Mouse (Mus musculus) liver, embryonic 12.5 days (tissue): Measurements from ENCODE around the gene Pcyt2. TPM values are rescaled to one million over a fixed set of nuclear protein-coding genes. Genes with fewer than 3 reads are reported as not detected.
A peak's percentile ranks its signal among the peaks of the same experiment; 100 is the strongest.

ENCODE experiments used
- ATAC-seq: fragments of 200-750 bp; cut with Nextera tagmentation; 2 replicates; pipeline ENCODE4 v1.8.0; 2017; ENCODE audit warnings: moderate number of reproducible peaks, mild to moderate bottlenecking, moderate library complexity
- H3K27ac ChIP-seq: fragments of 300-500 bp; sonication (generic); 2 replicates; pipeline ENCODE4 v1.5.1; 2016; ENCODE audit warnings: mild to moderate bottlenecking
- H3K27me3 ChIP-seq: fragments of 300-500 bp; sonication (generic); replicated peaks from 2 replicates; pipeline ENCODE4 v1.6.1; 2016; ENCODE audit warnings: mild to moderate bottlenecking, moderate library complexity
- H3K36me3 ChIP-seq: fragments of 300-500 bp; sonication (generic); 2 replicates; pipeline ENCODE4 v1.6.1; 2016; ENCODE audit warnings: mild to moderate bottlenecking, moderate library complexity
- H3K4me1 ChIP-seq: fragments of 300-500 bp; sonication (generic); 2 replicates; pipeline ENCODE4 v1.6.1; 2016
- H3K4me2 ChIP-seq: fragments of 300-500 bp; sonication (generic); 2 replicates; pipeline ENCODE4 v1.6.1; 2016; ENCODE audit warnings: mild to moderate bottlenecking, moderate library complexity
- H3K4me3 ChIP-seq: fragments of 300-500 bp; sonication (generic); 2 replicates; pipeline ENCODE4 v1.5.1; 2016; ENCODE audit warnings: mild to moderate bottlenecking, moderate library complexity
- H3K9ac ChIP-seq: fragments of 300-500 bp; sonication (generic); 2 replicates; pipeline ENCODE4 v1.6.1; 2016; ENCODE audit warnings: mild to moderate bottlenecking, moderate library complexity
- H3K9me3 ChIP-seq: fragments of 300-500 bp; sonication (generic); replicated peaks from 2 replicates; pipeline ENCODE4 v1.6.1; 2016; ENCODE audit warnings: mild to moderate bottlenecking, moderate library complexity
- WGBS: fragments of 180-500 bp; shearing (Covaris S2); methylation state at CpG from one replicate; pipeline ENCODE4 v1.1.7; 2016; ENCODE audit not compliant: insufficient replicate concordance; 5-methylcytosine and 5-hydroxymethylcytosine counted together
- polyA plus RNA-seq: library from polyadenylated mRNA; unstranded; fragments of >200 nt; fragmentation: Nextera tagmentation; extraction: Ambion mirVana; gene quantifications from 2 replicates; pipeline ENCODE4 v1.2.1, GENCODE M21; 2016

Pcyt2 gene
- 135 and 142 TPM in 2 replicates for polyA plus RNA-seq

- peak; percentile 93 for ATAC-seq
- Histone ChIP-seq H3K9ac (peak within 1 kb of the TSS; percentile 81), H3K36me3 (peaks cover 79% of the 10 kb centered on the region), H3K4me3 (peak within 1 kb of the TSS; percentile 72), H3K4me1 (peaks cover 40% of the 10 kb centered on the region), H3K9me3 (no peaks in the 10 kb centered on the region), H3K27me3 (no peaks in the 10 kb centered on the region), H3K27ac (peak within 1 kb of the TSS; percentile 83), H3K4me2 (peak within 1 kb of the TSS; percentile 77)
- WGBS = under 1% methylated on average over 56 of the region's 56 CpGs
Observed at GRCm38 (mm10) chr11:120617519-120618112, at the start of gene Pcyt2. TSS of gene Pcyt2 (minus strand) at chr11:120617936.

DNA sequence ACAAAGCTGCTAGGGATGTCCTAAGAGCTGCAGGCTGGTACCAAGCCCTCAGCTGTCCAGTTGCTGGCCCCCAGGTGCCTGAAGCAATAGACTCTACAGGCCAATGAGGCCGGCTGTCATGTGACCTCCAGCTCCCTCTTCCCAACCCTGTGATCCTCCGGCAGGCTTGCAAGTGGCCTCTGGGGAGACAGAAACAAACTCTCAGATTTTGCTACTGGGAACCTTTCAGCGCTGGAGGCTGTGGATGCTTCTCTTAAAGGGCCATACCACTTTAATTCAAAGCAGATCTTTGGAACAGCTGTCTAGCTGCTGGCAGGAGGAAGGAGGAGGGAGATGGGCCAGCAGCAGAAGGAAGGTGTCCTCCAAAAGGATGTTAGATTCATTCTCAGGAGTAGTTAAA is 48.9 kb upstream of the Pcyt2 start:
- no peak for ATAC-seq
- peaks cover 54% of the 10 kb centered on the region for H3K27me3 ChIP-seq

DNA sequence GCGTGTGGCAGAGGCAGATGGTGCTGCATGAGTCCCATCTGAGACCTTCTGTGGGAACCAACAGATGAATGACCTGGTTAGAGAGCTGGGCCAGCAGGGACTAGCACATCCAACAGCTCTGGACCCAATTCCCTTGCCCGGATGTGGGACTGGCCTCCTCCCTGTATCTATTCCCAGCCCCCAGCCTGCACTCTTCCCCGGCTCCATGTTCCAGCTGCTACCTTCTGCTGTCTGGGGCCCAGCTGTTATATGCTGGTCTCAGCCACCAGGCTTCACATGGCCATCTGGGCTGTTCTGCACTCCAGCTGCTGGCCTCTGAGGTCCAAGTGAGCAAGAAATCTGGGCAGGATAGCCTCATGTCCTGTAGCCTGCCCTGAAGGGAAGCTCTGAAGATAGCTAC is 47.7 kb upstream of the Pcyt2 start:
- Histone ChIP-seq H3K4me2 (no peak overlapping the region), H3K27me3 (peaks cover 66% of the 10 kb centered on the region), H3K36me3 (no peaks in the 10 kb centered on the region), H3K27ac (no peak overlapping the region), H3K9ac (no peak overlapping the region), H3K4me1 (0 out of 2 replicates have a peak, but pooled peaks cover 8% of the 10 kb centered on the region), H3K4me3 (no peak overlapping the region), H3K9me3 (no peaks in the 10 kb centered on the region)
- no peak for ATAC-seq
- 65% methylated on average over 3 of the region's 3 CpGs for WGBS

More for the DNA sequence above, 48.9 kb upstream of the Pcyt2 start:
- Histone ChIP-seq H3K4me1 (no peaks in the 10 kb centered on the region), H3K4me2 (no peak overlapping the region), H3K4me3 (no peak overlapping the region), H3K27ac (no peak overlapping the region), H3K36me3 (no peaks in the 10 kb centered on the region), H3K9ac (no peak overlapping the region), H3K9me3 (no peaks in the 10 kb centered on the region)
- 28% methylated on average over 3 of the region's 3 CpGs for WGBS

DNA sequence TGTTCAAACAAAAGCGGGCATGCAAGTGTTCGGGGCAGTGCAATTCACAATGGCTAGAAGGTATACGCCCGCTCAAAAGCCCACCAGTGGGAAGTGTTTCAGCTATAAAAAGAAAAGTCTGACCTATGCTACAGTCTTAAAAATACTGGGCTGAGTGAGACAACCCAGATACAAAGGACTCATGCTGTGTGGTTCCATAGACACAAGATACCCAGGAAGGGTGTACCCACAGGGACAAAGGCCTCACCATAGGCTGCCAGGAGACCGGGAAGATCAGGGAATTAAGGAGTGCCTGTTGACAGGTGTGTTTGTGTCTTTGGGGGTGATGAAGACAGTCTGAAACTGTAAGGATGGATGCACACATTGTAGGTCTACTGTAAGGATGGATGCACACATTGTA is 46.0 kb upstream of the Pcyt2 start:
- Histone ChIP-seq H3K4me1 (peaks cover 18% of the 10 kb centered on the region), H3K9me3 (no peaks in the 10 kb centered on the region), H3K4me2 (no peak overlapping the region), H3K27ac (no peak overlapping the region), H3K4me3 (no peak overlapping the region), H3K27me3 (peaks cover 83% of the 10 kb centered on the region), H3K36me3 (no peaks in the 10 kb centered on the region), H3K9ac (no peak overlapping the region)
- no peak for ATAC-seq
- WGBS = 82% methylated on average over 5 of the region's 5 CpGs

- WGBS = 60% methylated on average over 6 of the region's 6 CpGs
- Histone ChIP-seq H3K36me3 (no peaks in the 10 kb centered on the region), H3K4me3 (no peak overlapping the region), H3K27ac (no peak overlapping the region), H3K9me3 (no peaks in the 10 kb centered on the region), H3K4me1 (peaks cover 18% of the 10 kb centered on the region), H3K9ac (no peak overlapping the region), H3K4me2 (no peak overlapping the region), H3K27me3 (peaks cover 92% of the 10 kb centered on the region)
- ATAC-seq = no peak
Observed at GRCm38 (mm10) chr11:120662759-120663158, 45.0 kb upstream of the Pcyt2 start.

- no peak for ATAC-seq
- no peak within 1 kb of the TSS for H3K27ac ChIP-seq
- H3K9ac ChIP-seq = peak within 1 kb of the TSS; percentile 36; the same call in 1 of the 2 replicates
- H3K27me3 ChIP-seq = peaks cover 100% of the 10 kb centered on the region
- no peaks in the 10 kb centered on the region for H3K36me3 ChIP-seq
- H3K4me1 ChIP-seq = peaks cover 18% of the 10 kb centered on the region
- peak within 1 kb of the TSS; percentile 62 for H3K4me2 ChIP-seq
- H3K9me3 ChIP-seq = no peaks in the 10 kb centered on the region
- peak within 1 kb of the TSS; percentile 29 for H3K4me3 ChIP-seq
- 3% methylated on average over 35 of the region's 35 CpGs for WGBS
Observed at GRCm38 (mm10) chr11:120661076-120661460, 43.3 kb upstream of the Pcyt2 start, which contains the start of gene Notum. TSS of gene Notum (minus strand) at chr11:120661175.

GRCm38 (mm10) chr11:120660301-120661075 is 42.8 kb upstream of the Pcyt2 start:
- peak overlapping the region; percentile 36; the same call in 1 of the 2 replicates for H3K9ac ChIP-seq
- no peaks in the 10 kb centered on the region for H3K9me3 ChIP-seq
- peaks cover 100% of the 10 kb centered on the region for H3K27me3 ChIP-seq
- ATAC-seq = 0 out of 2 replicates have a peak, but pooled peaks have one; percentile 22
- H3K4me3 ChIP-seq = peak overlapping the region; percentile 29
- H3K4me1 ChIP-seq = peaks cover 18% of the 10 kb centered on the region
- peak overlapping the region; percentile 62 for H3K4me2 ChIP-seq
- H3K36me3 ChIP-seq = no peaks in the 10 kb centered on the region
- WGBS = under 1% methylated on average over 90 of the region's 95 CpGs
- no peak overlapping the region for H3K27ac ChIP-seq

DNA sequence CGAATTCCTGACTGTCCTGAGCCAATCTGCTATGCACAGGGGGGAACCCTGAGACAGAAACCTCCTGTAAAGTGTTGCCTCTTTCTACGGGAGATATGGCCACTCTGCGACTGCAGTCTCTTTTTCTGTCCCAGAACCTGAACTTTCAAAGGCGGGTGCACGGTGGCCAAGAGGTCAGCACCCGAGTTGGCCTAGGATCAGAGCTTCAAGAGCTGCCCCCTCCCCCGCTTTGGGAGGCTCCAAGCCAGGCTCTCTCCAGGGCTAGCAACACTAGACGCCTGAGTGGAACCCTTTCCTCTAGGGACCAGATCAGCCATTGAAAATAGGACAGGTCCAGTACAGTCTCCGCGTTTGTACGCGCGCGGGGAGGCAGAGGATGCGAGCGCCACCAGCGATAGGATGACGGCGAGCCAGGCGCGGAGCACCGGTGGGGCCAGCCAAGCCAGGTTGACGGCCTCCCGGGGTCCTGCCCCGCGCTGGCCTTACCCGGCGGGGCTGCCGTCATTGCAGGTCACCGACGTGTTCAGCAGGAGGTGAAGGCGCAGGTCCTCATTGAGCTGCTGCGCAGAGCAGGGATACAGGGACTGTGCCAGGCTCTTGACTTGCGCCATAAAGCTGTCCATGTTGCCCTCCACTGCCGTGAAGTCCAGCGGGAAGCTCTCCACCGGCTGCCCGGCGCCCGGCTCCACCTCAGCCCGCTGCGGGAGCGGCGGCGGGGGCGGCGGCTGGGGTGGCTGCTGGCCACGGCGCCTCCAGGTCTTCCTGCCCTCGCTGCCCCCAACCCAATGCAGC is 42.0 kb upstream of the Pcyt2 start:
- WGBS = 6% methylated on average over 50 of the region's 50 CpGs
- H3K9me3 ChIP-seq = no peaks in the 10 kb centered on the region
- H3K4me3 ChIP-seq = peak overlapping the region; percentile 29
- peaks cover 18% of the 10 kb centered on the region for H3K4me1 ChIP-seq
- peaks cover 99% of the 10 kb centered on the region for H3K27me3 ChIP-seq
- no peak for ATAC-seq
- no peaks in the 10 kb centered on the region for H3K36me3 ChIP-seq
- H3K27ac ChIP-seq = no peak overlapping the region
- H3K9ac ChIP-seq = no peak overlapping the region
- H3K4me2 ChIP-seq = peak overlapping the region; percentile 62

DNA sequence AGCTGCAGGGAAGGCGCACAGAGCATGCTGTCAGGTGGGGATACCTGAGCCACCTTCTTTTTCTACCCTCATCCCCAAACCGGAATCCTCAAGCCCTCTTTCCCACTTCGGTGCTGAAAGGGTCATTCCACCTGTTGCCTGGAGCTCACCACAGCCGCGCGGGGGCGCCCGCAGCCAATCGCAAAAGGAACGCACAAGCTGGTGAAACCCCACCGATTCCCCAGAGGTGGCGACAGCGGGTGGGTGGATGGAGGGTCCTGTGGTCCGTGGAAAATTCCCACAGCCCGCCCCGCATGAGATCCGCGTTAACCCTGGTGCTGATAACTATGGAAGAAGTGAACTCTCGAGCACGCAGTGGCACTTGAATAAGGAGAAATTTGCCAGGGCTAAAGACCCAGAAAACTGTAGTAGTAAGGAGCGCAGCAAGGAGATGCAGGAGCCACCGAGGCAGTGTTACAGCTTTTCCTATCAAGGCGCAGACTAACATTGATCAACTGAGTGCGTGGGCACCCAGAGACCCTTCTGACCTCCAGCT is 41.2 kb upstream of the Pcyt2 start:
- no peaks in the 10 kb centered on the region for H3K9me3 ChIP-seq
- H3K4me2 ChIP-seq = no peak overlapping the region
- no peak overlapping the region for H3K4me3 ChIP-seq
- H3K27ac ChIP-seq = no peak overlapping the region
- peaks cover 18% of the 10 kb centered on the region for H3K4me1 ChIP-seq
- no peak for ATAC-seq
- H3K27me3 ChIP-seq = peaks cover 99% of the 10 kb centered on the region
- H3K9ac ChIP-seq = no peak overlapping the region
- 4% methylated on average over 24 of the region's 24 CpGs for WGBS
- no peaks in the 10 kb centered on the region for H3K36me3 ChIP-seq

DNA sequence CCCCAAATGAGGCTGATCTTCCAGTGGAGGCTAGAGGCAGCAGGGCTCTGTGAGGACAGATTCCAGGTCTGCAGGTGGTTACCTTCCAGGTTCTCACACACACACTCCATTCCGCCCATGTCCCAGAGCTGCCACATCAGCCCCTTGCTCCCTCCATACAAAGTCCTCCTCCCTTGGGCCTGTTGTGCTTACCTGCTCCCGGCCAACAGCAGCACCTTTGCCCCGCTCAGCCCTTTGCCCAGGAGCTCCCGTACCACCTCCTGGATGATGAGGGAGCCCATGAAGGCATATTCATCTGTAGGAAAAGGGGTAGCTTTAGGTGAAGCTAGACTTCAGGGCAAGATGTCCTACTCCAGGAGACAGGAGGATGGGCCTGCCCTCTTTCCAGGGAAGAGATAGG is 39.6 kb upstream of the Pcyt2 start:
- Histone ChIP-seq H3K9me3 (no peaks in the 10 kb centered on the region), H3K4me3 (no peak overlapping the region), H3K4me2 (no peak overlapping the region), H3K27me3 (peaks cover 84% of the 10 kb centered on the region), H3K4me1 (peaks cover 18% of the 10 kb centered on the region), H3K27ac (no peak overlapping the region), H3K9ac (no peak overlapping the region), H3K36me3 (no peaks in the 10 kb centered on the region)
- ATAC-seq = no peak
- WGBS = 66% methylated on average over 4 of the region's 4 CpGs

- peaks cover 74% of the 10 kb centered on the region for H3K27me3 ChIP-seq
Observed at GRCm38 (mm10) chr11:120654741-120655140, 37.0 kb upstream of the Pcyt2 start.

More at GRCm38 (mm10) chr11:120654741-120655140, 37.0 kb upstream of the Pcyt2 start:
- Histone ChIP-seq H3K4me2 (no peak overlapping the region), H3K9ac (no peak overlapping the region), H3K4me1 (0 out of 2 replicates have a peak, but pooled peaks cover 3% of the 10 kb centered on the region), H3K9me3 (no peaks in the 10 kb centered on the region), H3K36me3 (no peaks in the 10 kb centered on the region), H3K27ac (no peak overlapping the region), H3K4me3 (no peak overlapping the region)
- WGBS = 63% methylated on average over 3 of the region's 3 CpGs
- ATAC-seq = no peak
